Mouse (Mus musculus) embryo, embryonic 10.5 days (tissue): ENCODE data around the gene Otogl.
"Not testable (repeated sequence)": the region's sequence is repeated elsewhere in the genome, so short reads cannot be mapped to it uniquely, and the experiment has no call there.

Experiments
- DNase-seq: peaks from one replicate; pipeline ENCODE4 v3.0.0-alpha.2; 2015; ENCODE audit warnings: low spot score

Gene Otogl

GRCm38 (mm10) chr10:107810649-107811398, 101.1 kb downstream of the Otogl start:
- DNase-seq = no peak

- no peak for DNase-seq
Observed at GRCm38 (mm10) chr10:107805203-107805602, 106.7 kb downstream of the Otogl start.

GRCm38 (mm10) chr10:107804285-107804684, 107.6 kb downstream of the Otogl start:
- not testable (repeated sequence) for DNase-seq

GRCm38 (mm10) chr10:107799671-107800353, 112.1 kb downstream of the Otogl start:
- DNase-seq = peak; percentile 70

- no peak for DNase-seq
Observed at GRCm38 (mm10) chr10:107794812-107795756, 116.8 kb downstream of the Otogl start.

- no peak for DNase-seq
Observed at GRCm38 (mm10) chr10:107792491-107792890, 119.4 kb downstream of the Otogl start.

GRCm38 (mm10) chr10:107779548-107779947, 132.4 kb downstream of the Otogl start:
- no peak for DNase-seq

- no peak for DNase-seq
Observed at GRCm38 (mm10) chr10:107759624-107760023, 152.3 kb downstream of the Otogl start.

- DNase-seq = no peak
Observed at GRCm38 (mm10) chr10:107753471-107753870, 158.5 kb downstream of the Otogl start.

GRCm38 (mm10) chr10:107752351-107753143, 159.4 kb downstream of the Otogl start:
- DNase-seq = peak; percentile 80

GRCm38 (mm10) chr10:107751944-107752343, 160.0 kb downstream of the Otogl start:
- peak; percentile 7 for DNase-seq

GRCm38 (mm10) chr10:107747566-107747965, 164.4 kb downstream of the Otogl start:
- peak; percentile 81 for DNase-seq

- peak; percentile 21 for DNase-seq
Observed at GRCm38 (mm10) chr10:107746717-107747116, 165.2 kb downstream of the Otogl start.

GRCm38 (mm10) chr10:107739815-107740214, 172.1 kb downstream of the Otogl start:
- DNase-seq = no peak

- DNase-seq = no peak
Observed at GRCm38 (mm10) chr10:107737743-107738142, 174.2 kb downstream of the Otogl start.

GRCm38 (mm10) chr10:107735448-107735847, 176.5 kb downstream of the Otogl start:
- DNase-seq = no peak

- no peak for DNase-seq
Observed at GRCm38 (mm10) chr10:107734327-107734726, 177.6 kb downstream of the Otogl start.

- no peak for DNase-seq
Observed at GRCm38 (mm10) chr10:107725631-107726030, 186.3 kb downstream of the Otogl start.

- no peak for DNase-seq
Observed at GRCm38 (mm10) chr10:107719806-107720205, 192.1 kb downstream of the Otogl start, which contains the start of gene Ptprq. Ptprq (minus strand) TSS chr10:107720051.
